8 mouse cellular contexts compared by ENCODE assay signal in the genomic region with DNA sequence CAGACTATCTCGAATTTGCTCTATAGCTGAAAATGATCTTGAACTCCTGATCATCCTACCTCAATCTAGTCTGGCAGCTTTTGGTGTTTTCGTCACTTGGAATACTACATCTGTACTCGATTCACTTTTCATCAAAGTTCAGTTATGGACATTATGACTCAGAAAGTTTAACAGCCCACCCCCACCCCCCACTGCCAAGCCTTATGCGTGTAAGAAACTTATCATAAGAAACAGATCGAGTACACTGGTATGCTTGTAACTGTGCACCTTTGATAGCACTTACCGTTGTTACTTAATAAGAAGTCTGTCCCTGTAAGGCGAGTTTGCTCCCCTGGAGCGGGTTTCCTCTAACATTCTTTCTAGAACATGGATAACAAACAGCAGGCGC. TPM values are rescaled to one million over a fixed set of nuclear protein-coding genes. Genes with fewer than 3 reads are reported as not detected.
DNase-seq lines count a peak whose midpoint lies in the region; ATAC-seq and TF ChIP-seq lines count a peak whose summit lies in the region.

No protein-coding gene starts in this region.

- H3K4me2 ChIP-seq in limb, embryonic 15.5 days, result peak overlapping the region; percentile 85
- peak overlapping the region; percentile 97 for H3K4me2 ChIP-seq in stomach, embryonic 14.5 days (replicated peaks; ENCODE audit: low read depth, low read length)

- TF ChIP-seq POLR2A in embryonic fibroblast, embryonic 13.5 days (IDR thresholded peaks at IDR 0.05; ENCODE audit: low read depth, low read length), result no peak

- ATAC-seq in megakaryocyte, adult 5-6 weeks (ENCODE audit: poor library complexity, severe bottlenecking), result no peak
- ATAC-seq in limb, embryonic 15.5 days (ENCODE audit: insufficient number of reproducible peaks, low FRiP score, low TSS enrichment, low read depth), result no peak
- ATAC-seq in stomach, embryonic 14.5 days (ENCODE audit: insufficient number of reproducible peaks, insufficient read depth, low FRiP score, low read depth), result no peak
- no peak for ATAC-seq in CD4-positive, CD25-positive, alpha-beta regulatory T cell, adult 4 months

- no peak for TF ChIP-seq CTCF in embryonic fibroblast, embryonic 13.5 days (IDR thresholded peaks at IDR 0.05; ENCODE audit: borderline replicate concordance, insufficient read depth, low read length)

- no peak for DNase-seq in spleen, adult 12 weeks (ENCODE audit: low spot score)
- DNase-seq in left cerebral cortex, adult 9 months (ENCODE audit: low spot score in 2 of 2), result no peak

- peaks cover 50% of the 10 kb centered on the region for H3K4me1 ChIP-seq in megakaryocyte, embryonic 14.5 days
- peaks cover 11% of the 10 kb centered on the region for H3K4me1 ChIP-seq in embryonic fibroblast, embryonic 13.5 days (ENCODE audit: control insufficient read depth, insufficient read depth, low read length)
- H3K4me1 ChIP-seq in limb, embryonic 15.5 days, result peaks cover 28% of the 10 kb centered on the region
- peaks cover 9% of the 10 kb centered on the region; the same call in 1 of the 2 replicates for H3K4me1 ChIP-seq in stomach, embryonic 14.5 days (ENCODE audit: control insufficient read depth, insufficient read depth, low read length)

- peak overlapping the region; percentile 98 for H3K27ac ChIP-seq in embryonic fibroblast, embryonic 13.5 days (ENCODE audit: insufficient read depth, low read length)
- peak overlapping the region; percentile 93 for H3K27ac ChIP-seq in limb, embryonic 15.5 days
- peak overlapping the region; percentile 58; the same call in 1 of the 2 replicates for H3K27ac ChIP-seq in stomach, embryonic 14.5 days (ENCODE audit: low read length)

- peaks cover 14% of the 10 kb centered on the region for H3K36me3 ChIP-seq in megakaryocyte, embryonic 14.5 days (replicated peaks; ENCODE audit: low read length)
- H3K36me3 ChIP-seq in limb, embryonic 15.5 days, result peaks cover 13% of the 10 kb centered on the region
- H3K36me3 ChIP-seq in stomach, embryonic 14.5 days (ENCODE audit: control insufficient read depth, insufficient read depth, low read length), result peaks cover 13% of the 10 kb centered on the region

- WGBS in limb, embryonic 15.5 days, result 19% methylated on average over 9 of the region's 9 CpGs
- WGBS in stomach, embryonic 14.5 days, result 33% methylated on average over 9 of the region's 9 CpGs

- no peaks in the 10 kb centered on the region for H3K9me3 ChIP-seq in megakaryocyte, embryonic 14.5 days
- no peaks in the 10 kb centered on the region for H3K9me3 ChIP-seq in limb, embryonic 15.5 days
- H3K9me3 ChIP-seq in stomach, embryonic 14.5 days (ENCODE audit: control insufficient read depth, low read depth, low read length), result no peaks in the 10 kb centered on the region

- H3K9ac ChIP-seq in limb, embryonic 15.5 days, result peak overlapping the region; percentile 82; the same call in 1 of the 2 replicates
- H3K9ac ChIP-seq in stomach, embryonic 14.5 days (replicated peaks; ENCODE audit: low read depth, low read length), result no peak overlapping the region

- H3K4me3 ChIP-seq in megakaryocyte, embryonic 14.5 days (replicated peaks), result peak overlapping the region; percentile 95
- H3K4me3 ChIP-seq in embryonic fibroblast, embryonic 13.5 days (ENCODE audit: insufficient read depth, low read length), result peak overlapping the region; percentile 94
- peak overlapping the region; percentile 75 for H3K4me3 ChIP-seq in limb, embryonic 15.5 days
- peak overlapping the region; percentile 97 for H3K4me3 ChIP-seq in stomach, embryonic 14.5 days (ENCODE audit: low read depth, low read length)

- H3K27me3 ChIP-seq in megakaryocyte, embryonic 14.5 days (replicated peaks), result no peaks in the 10 kb centered on the region
- no peaks in the 10 kb centered on the region for H3K27me3 ChIP-seq in limb, embryonic 15.5 days
- H3K27me3 ChIP-seq in stomach, embryonic 14.5 days (ENCODE audit: control insufficient read depth, insufficient read depth, low read length), result no peaks in the 10 kb centered on the region

RNA-seq across cellular contexts. Expression of gene Coro7, which starts 3.6 kb away (rescaled TPM):
- polyA plus RNA-seq in megakaryocyte, embryonic 14.5 days (2012; ENCODE audit: insufficient read depth, low replicate concordance), result 62.1 and 104 TPM in 2 replicates
- 68.6 and 74.5 TPM in 2 replicates for total RNA-seq in megakaryocyte, adult 5-6 weeks (2015)
- total RNA-seq in megakaryocyte, adult 5-6 weeks (2017), result 40.2 and 49.1 TPM in 2 replicates
- polyA plus RNA-seq in embryonic fibroblast, embryonic 13.5 days (2011; ENCODE audit: insufficient read length, low read depth, missing spikeins), result 17.7 and 23.3 TPM in 2 replicates
- polyA plus RNA-seq in limb, embryonic 15.5 days (2015; fragmentation: Nextera tagmentation; extraction: Ambion mirVana), result 16.8 and 18.4 TPM in 2 replicates
- 15.0 and 16.6 TPM in 2 replicates for polyA plus RNA-seq in stomach, embryonic 14.5 days (2014; fragmentation: Nextera tagmentation; extraction: Ambion mirVana)
- 100 to 1,000 TPM; 102 to 174 TPM for polyA plus RNA-seq in CD4-positive, CD25-positive, alpha-beta regulatory T cell, adult 4 months (2017; shearing (Covaris generic))

RNA-seq across cellular contexts. Expression of gene Nmral1, which starts 36.0 kb away (rescaled TPM):
- 3.2 TPM in 1 of 2 replicates, not detected in the other for polyA plus RNA-seq in megakaryocyte, embryonic 14.5 days (2012; ENCODE audit: insufficient read depth, low replicate concordance)
- total RNA-seq in megakaryocyte, adult 5-6 weeks (2015), result 45.6 and 46.1 TPM in 2 replicates
- total RNA-seq in megakaryocyte, adult 5-6 weeks (2017), result 43.5 and 47.8 TPM in 2 replicates
- polyA plus RNA-seq in embryonic fibroblast, embryonic 13.5 days (2011; ENCODE audit: insufficient read length, low read depth, missing spikeins), result 9.7 and 14.8 TPM in 2 replicates
- polyA plus RNA-seq in limb, embryonic 15.5 days (2015; fragmentation: Nextera tagmentation; extraction: Ambion mirVana), result 48.3 and 54.5 TPM in 2 replicates
- polyA plus RNA-seq in stomach, embryonic 14.5 days (2014; fragmentation: Nextera tagmentation; extraction: Ambion mirVana), result 69.7 and 70.6 TPM in 2 replicates
- 10 to 100 TPM in 1 of 2 experiments, 1 to 10 TPM in 1; 7.4 to 10.3 TPM for polyA plus RNA-seq in CD4-positive, CD25-positive, alpha-beta regulatory T cell, adult 4 months (2017; shearing (Covaris generic))

RNA-seq across cellular contexts. Expression of gene Hmox2, which starts 43.0 kb away (rescaled TPM):
- polyA plus RNA-seq in megakaryocyte, embryonic 14.5 days (2012; ENCODE audit: insufficient read depth, low replicate concordance), result 4.3 and 14.6 TPM in 2 replicates
- 74.5 and 91.4 TPM in 2 replicates for total RNA-seq in megakaryocyte, adult 5-6 weeks (2015)
- total RNA-seq in megakaryocyte, adult 5-6 weeks (2017), result 89.6 and 108 TPM in 2 replicates
- polyA plus RNA-seq in embryonic fibroblast, embryonic 13.5 days (2011; ENCODE audit: insufficient read length, low read depth, missing spikeins), result 47.7 and 50.0 TPM in 2 replicates
- polyA plus RNA-seq in limb, embryonic 15.5 days (2015; fragmentation: Nextera tagmentation; extraction: Ambion mirVana), result 99.6 and 106 TPM in 2 replicates
- 96.9 and 105 TPM in 2 replicates for polyA plus RNA-seq in stomach, embryonic 14.5 days (2014; fragmentation: Nextera tagmentation; extraction: Ambion mirVana)
- 100 to 1,000 TPM; 114 to 119 TPM for polyA plus RNA-seq in CD4-positive, CD25-positive, alpha-beta regulatory T cell, adult 4 months (2017; shearing (Covaris generic))

RNA-seq across cellular contexts. Expression of gene Dnaja3, which starts 43.4 kb away (rescaled TPM):
- polyA plus RNA-seq in megakaryocyte, embryonic 14.5 days (2012; ENCODE audit: insufficient read depth, low replicate concordance), result 3.1 and 5.3 TPM in 2 replicates
- total RNA-seq in megakaryocyte, adult 5-6 weeks (2015), result 10.1 and 11.9 TPM in 2 replicates
- 26.1 and 27.8 TPM in 2 replicates for total RNA-seq in megakaryocyte, adult 5-6 weeks (2017)
- 39.7 and 47.6 TPM in 2 replicates for polyA plus RNA-seq in embryonic fibroblast, embryonic 13.5 days (2011; ENCODE audit: insufficient read length, low read depth, missing spikeins)
- 60.5 and 65.1 TPM in 2 replicates for polyA plus RNA-seq in limb, embryonic 15.5 days (2015; fragmentation: Nextera tagmentation; extraction: Ambion mirVana)
- polyA plus RNA-seq in stomach, embryonic 14.5 days (2014; fragmentation: Nextera tagmentation; extraction: Ambion mirVana), result 57.8 and 61.6 TPM in 2 replicates
- polyA plus RNA-seq in CD4-positive, CD25-positive, alpha-beta regulatory T cell, adult 4 months (2017; shearing (Covaris generic)), result 10 to 100 TPM; 24.4 to 29.0 TPM

RNA-seq across cellular contexts. Expression of gene Vasn, which starts 43.4 kb away (rescaled TPM):
- polyA plus RNA-seq in megakaryocyte, embryonic 14.5 days (2012; ENCODE audit: insufficient read depth, low replicate concordance), result 0.58 TPM in 1 of 2 replicates, not detected in the other
- not detected in 2 replicates for total RNA-seq in megakaryocyte, adult 5-6 weeks (2015)
- total RNA-seq in megakaryocyte, adult 5-6 weeks (2017), result 0.12 TPM in 1 of 2 replicates, not detected in the other
- 72.1 and 79.5 TPM in 2 replicates for polyA plus RNA-seq in embryonic fibroblast, embryonic 13.5 days (2011; ENCODE audit: insufficient read length, low read depth, missing spikeins)
- polyA plus RNA-seq in limb, embryonic 15.5 days (2015; fragmentation: Nextera tagmentation; extraction: Ambion mirVana), result 41.5 and 45.1 TPM in 2 replicates
- polyA plus RNA-seq in stomach, embryonic 14.5 days (2014; fragmentation: Nextera tagmentation; extraction: Ambion mirVana), result 17.5 and 20.4 TPM in 2 replicates
- polyA plus RNA-seq in CD4-positive, CD25-positive, alpha-beta regulatory T cell, adult 4 months (2017; shearing (Covaris generic)), result 1 to 10 TPM; 2.2 to 2.9 TPM
